Mouse (Mus musculus): Measurements from ENCODE around the gene AI597479.

DNA sequence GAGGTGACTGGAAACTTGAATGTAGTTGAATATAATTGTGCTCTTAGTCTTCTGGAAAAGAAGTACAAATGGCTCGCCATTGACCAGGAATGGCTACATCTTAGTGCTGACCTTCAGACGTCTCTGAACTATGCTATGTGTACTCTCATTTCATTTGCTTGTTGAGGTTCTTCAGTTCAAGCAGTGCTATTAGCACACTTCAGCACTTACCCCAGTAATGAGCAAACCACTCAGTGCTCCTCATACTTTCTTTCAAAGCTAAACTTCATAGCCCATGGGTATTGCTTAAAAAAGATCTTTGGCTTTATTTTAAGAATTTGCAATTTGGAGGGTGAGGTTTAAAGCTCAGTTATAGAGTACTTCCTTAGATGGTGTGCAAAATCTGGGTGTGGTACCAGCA is 10.2 kb downstream of the AI597479 start:
- no peak for TF ChIP-seq CTCF (IDR thresholded peaks at IDR 0.05; ENCODE audit: borderline replicate concordance, extremely low read depth, insufficient read depth, insufficient read length)
- no peak for TF ChIP-seq POLR2A (IDR thresholded peaks at IDR 0.05; ENCODE audit: borderline replicate concordance, extremely low read depth, insufficient read depth, insufficient read length, poor library complexity, severe bottlenecking)

Measured in brain, embryonic 14.5 days (tissue).